Mouse (Mus musculus) heart, postnatal 25 days (tissue): Measurements from ENCODE around the gene Tmem19. TPM values are rescaled to one million over a fixed set of nuclear protein-coding genes. Genes with fewer than 3 reads are reported as not detected.

Experiments used
- DNase-seq: peaks from one replicate; pipeline ENCODE4 v3.0.0; 2022; ENCODE audit warnings: low spot score
- intact Hi-C: fragments of 180-260 bp; cut with DNase I; formaldehyde crosslinking; loops from one replicate; pipeline ENCODE4 v1.15.1; 2025
- total RNA-seq, 2 experiments: library from RNA; stranded (reverse); gene quantifications; 2 replicates each; pipeline ENCODE4 v1.2.3; 2021

Tmem19 gene
- 10 to 100 TPM; 10.3 to 15.0 TPM for total RNA-seq

DNA sequence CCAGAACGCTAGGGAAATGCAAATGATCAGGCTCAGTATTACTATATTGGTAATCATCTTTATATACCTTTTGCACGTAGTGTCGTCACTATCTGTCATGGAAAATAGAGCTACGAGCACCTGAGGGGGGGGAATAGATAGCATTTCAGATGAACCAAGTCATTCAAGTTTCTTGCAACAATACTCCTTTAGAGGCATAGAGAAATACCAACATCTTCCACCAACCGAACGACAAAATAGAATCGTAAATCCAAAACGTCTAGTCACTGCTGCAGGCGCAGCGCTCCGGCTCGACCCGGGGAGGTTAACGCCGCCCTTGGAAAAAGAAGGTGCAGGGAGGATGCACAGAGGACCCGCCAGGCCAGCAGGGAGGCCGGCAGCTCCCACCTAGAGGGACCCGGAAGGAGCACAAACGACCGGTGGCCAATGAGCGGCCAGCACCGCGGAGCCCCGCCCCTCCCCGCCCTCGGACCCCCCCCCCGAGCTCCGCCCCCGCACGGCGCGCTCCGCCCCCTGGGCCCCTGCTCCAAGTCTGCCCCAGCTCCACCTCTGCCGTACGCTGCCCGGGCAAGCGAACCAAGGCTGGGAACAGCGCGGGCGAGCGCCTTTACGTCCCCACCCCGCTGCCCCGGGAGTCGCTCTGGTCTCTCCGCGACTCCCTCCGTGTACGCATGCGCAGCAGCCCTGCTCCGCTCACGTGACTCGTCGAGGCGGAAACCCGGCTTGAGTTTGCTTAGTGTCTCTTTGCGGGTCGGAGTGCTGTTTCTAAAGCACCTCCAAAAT lies at the start of gene Tmem19:
Gene Tmem19, minus strand, starts transcription at position 662 of the 783 bp plus-strand sequence.
- DNase-seq: peak; percentile 96
- intact Hi-C loops: loop anchor here (1.0 to 5.0 kb wide), 2 partner anchors 23 to 45 kb away; partner anchors contain the start of gene Rab21

GRCm38 (mm10) chr10:115406393-115406792 lies 44.1 kb upstream of the Tmem19 start:
- DNase-seq: no peak
- intact Hi-C loops: loop anchor here (2.0 to 5.0 kb wide), 2 partner anchors 18 to 211 kb away; no protein-coding TSS in a partner anchor

DNA sequence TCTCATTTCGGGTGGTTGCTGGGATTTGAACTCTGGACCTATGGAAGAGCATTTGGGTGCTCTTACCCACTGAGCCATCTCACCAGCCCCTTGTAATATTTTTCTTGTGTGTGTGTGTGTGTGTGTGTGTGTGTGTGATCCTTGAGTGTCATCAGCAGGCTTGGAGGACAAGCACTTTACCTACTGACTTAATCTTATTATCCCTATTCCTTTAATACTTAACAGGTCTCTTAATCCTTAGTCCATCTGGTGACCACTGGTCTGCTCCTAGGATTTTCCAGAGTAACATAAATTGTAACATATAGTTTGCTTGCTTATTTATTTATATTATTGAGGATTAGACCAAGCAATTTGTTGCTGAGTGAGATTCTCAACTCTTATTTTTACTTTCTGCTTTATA lies 29.6 kb upstream of the Tmem19 start:
- no peak for DNase-seq
- intact Hi-C loops: loop anchor here (5.0 to 10.0 kb wide), 2 partner anchors 35 to 803 kb away; no protein-coding TSS in a partner anchor

DNA sequence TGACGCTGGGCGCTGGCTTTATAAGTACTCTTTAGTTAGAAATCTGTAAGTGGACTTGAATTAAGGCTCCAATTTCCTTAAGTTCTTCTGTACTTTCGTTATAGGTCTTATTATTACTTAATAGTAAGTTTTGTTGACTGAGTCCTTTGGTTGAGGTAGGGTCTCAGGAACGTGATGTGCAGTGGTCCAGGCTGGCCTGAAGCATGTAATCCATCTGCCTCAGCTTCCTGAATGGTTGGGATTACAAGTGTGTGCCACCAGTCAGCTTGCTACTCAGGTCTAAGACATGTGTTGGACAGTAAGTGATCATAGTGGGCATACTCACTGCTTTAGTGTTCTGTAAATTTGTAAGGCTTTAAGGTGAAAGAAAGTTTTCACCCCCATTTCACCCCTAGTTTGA lies 28.8 kb upstream of the Tmem19 start:
- intact Hi-C loops: loop anchor here (5.0 to 10.0 kb wide), 2 partner anchors 36 to 804 kb away; no protein-coding TSS in a partner anchor
- DNase-seq: no peak

GRCm38 (mm10) chr10:115387891-115388290 lies 25.6 kb upstream of the Tmem19 start:
- DNase-seq: no peak
- intact Hi-C loops: loop anchor here (5.0 to 10.0 kb wide), 2 partner anchors 143 to 929 kb away; no protein-coding TSS in a partner anchor

- intact Hi-C loops: loop anchor here (1.0 to 10.0 kb wide), 3 partner anchors 23 to 932 kb away; partner anchors contain the start of gene Tmem19
These were observed 23.0 kb upstream of the Tmem19 start for GRCm38 (mm10) chr10:115385018-115386002.

DNA sequence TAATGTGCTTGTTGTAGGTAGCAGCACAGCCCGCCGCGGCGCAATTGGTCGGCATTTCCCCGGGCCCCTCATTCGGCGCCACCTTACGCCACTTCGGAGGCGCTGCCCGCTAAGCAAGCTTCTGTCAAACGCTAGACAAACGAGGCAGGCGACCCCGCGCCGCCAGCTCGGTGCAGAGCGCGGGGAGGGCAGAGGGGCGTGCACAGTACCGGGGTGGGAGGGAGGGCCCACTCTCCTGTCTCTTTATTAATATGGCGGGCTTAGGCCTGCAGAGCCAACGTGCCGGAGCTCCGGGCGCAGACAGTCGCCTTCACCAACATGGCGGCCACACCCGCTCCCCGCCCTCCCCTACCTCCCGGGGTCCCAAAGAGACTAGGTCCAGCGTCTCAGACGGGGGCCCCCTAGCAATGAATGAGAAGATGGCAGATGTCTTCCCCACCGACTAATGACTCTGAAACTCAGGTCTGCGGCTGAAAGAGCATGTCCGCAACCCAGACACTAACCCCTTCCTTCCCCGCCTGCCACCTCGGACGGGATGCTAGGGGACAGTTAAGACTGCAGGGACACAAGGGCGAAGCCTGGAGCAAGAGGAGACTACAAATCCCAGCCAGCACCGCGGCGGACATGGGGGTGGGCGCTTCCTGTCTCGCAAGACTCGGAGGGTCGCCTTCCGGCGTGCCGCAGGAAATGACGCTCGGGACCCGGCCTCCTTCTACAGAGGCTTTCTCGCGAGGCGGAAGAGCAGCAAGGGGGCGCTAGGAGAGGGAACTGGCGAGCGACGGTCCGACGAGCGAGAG lies 22.1 kb upstream of the Tmem19 start, which contains the start of the genes Thap2 and Zfc3h1:
Gene Thap2, minus strand, starts transcription at position 223 of the 797 bp plus-strand sequence.
Gene Zfc3h1, plus strand, starts transcription at position 739 of the 797 bp plus-strand sequence.
- peak; percentile 98 for DNase-seq
- intact Hi-C loops: loop anchor here (1.0 to 10.0 kb wide), 4 partner anchors 22 to 933 kb away; partner anchors contain the start of genes Rab21 and Tmem19

More at GRCm38 (mm10) chr10:115385018-115386002, 23.0 kb upstream of the Tmem19 start:
- DNase-seq: peak; percentile 47

DNA sequence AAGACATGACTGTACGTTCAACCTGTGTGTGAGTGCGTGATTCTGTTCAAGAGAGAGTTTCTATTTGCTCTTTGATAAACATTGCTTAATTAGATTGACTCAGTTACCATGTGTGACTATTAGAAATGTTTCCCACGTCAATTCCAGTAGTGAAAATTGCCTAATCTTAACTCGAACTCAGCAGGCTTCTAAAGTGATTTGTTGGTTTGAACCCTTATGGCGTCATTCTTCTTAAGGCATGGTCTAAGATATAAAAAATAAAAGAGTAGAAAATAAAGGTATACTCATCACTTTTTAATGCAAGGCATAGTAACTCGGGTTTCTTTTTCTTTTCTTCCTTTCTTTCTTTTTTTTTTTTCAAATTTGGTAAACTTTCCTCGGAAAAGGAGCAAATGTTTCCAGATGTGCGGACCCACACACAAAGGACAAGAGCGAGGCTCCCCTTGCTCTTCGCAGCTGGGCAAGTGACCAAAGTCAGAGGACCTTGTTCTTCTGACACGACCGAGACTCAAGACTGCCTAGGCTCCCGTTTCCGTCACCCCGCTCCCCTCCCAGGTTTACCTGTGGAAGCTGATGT lies 21.4 kb upstream of the Tmem19 start:
- intact Hi-C loops: loop anchor here (5.0 to 10.0 kb wide), 2 partner anchors 66 to 139 kb away; partner anchors contain the start of gene Rab21
- DNase-seq: no peak

DNA sequence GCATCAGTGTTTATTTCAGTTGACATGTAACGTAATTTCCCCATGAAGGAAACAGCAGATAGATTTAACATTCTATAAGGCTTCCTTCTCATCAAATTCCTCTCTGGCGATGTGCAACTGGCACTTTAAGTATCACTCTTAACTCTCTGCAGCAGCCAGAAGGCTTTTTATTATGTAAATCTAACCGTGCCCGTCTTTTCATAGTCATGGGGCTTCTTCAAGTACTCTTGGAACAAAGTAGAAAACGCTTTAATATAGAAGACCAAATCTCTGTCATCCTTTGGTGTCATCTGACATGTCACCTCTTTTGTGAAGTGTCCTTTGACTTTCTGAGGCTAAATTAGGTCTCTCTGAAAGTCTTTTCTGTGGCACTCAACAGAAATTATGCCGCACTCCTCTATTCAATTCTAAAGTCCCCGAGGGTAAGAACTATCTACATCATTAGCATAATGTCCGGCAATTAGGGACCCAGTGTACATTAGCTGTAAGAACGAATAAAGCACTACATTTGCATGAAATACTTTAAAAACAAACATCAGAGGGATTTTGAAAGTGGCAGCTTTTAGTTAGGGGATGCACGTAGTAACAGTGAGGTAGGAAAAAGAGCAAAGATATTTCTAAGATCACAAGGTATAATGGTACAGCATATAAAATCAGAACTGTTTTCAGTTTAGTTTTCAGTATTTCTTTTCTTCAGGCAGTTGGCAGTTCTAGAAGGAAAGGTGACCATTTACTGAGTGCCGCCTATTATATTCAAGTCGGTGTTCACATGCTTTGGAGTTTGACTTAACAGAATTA lies 20.7 kb upstream of the Tmem19 start:
- intact Hi-C loops: loop anchor here (5.0 to 10.0 kb wide), 2 partner anchors 66 to 138 kb away; partner anchors contain the start of gene Rab21
- DNase-seq: no peak

GRCm38 (mm10) chr10:115381506-115382084 lies 19.3 kb upstream of the Tmem19 start:
- intact Hi-C loops: loop anchor here (5.0 to 10.0 kb wide), 2 partner anchors 64 to 137 kb away; partner anchors contain the start of gene Rab21
- no peak for DNase-seq

DNA sequence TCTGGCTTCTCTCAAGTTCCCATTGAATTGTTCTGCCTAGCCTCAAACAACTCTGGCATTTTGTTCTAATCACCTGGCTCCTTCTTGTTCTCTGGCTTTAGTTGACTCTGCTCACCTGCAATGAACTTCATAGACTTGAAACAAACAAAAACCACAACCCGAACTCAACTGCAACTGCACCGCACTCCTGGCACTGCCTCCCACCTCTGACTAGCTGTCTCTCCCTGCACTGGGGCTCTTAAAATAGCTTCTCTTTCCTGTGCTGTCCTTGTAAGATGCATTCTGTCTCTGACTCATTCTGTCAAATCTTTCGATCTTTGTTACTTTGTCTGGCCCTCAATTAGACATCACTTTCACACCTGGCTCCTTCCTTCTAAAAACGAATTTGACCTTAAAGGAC lies 850 bp upstream of the Tmem19 start:
- DNase-seq: no peak
- intact Hi-C loops: loop anchor here (5.0 kb wide), 1 partner anchor 46 kb away; the partner anchor contains the start of gene Rab21

- intact Hi-C loops: loop anchor here (1.0 to 5.0 kb wide), 2 partner anchors 23 to 45 kb away; partner anchors contain the start of gene Rab21
- no peak for DNase-seq
These were observed 293 bp upstream of the Tmem19 start for GRCm38 (mm10) chr10:115362623-115362964.

GRCm38 (mm10) chr10:115359066-115359465 lies 3.2 kb downstream of the Tmem19 start:
- DNase-seq: no peak
- intact Hi-C loops: no loop called here

DNA sequence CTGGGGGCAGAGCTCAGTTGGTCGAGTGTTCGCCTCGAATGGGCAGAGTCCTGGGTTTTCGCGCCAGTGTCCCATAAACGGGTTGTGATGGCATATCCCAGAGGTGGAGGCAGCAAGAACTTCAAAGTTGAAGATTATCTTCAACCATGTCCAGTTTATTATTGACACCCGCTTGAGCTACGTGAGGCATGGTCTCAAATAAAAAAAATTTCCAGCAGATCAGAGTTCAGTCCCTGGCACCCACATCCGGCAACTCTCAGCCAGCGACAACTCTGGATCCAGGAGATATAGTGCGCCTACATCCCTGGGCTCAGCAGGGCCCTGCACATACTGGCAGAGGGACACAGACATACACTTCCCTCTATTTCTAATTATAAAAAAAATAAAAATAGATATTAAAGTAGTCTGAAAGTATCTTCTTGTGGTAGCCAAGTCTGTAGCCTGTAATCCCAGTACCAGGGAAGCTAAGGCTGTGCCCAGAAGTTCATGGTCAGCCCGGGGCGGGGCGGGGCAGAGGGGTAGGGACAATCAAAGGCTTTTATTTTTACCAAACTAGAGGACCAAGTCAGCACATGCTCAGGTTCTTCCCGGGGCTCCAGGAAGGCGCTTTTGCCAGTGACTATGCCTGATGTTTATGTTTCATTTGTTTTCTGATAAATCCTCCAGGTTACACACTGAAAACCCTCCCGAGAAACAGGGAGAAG lies 3.9 kb downstream of the Tmem19 start:
- DNase-seq: no peak
- intact Hi-C loops: no loop called here

DNA sequence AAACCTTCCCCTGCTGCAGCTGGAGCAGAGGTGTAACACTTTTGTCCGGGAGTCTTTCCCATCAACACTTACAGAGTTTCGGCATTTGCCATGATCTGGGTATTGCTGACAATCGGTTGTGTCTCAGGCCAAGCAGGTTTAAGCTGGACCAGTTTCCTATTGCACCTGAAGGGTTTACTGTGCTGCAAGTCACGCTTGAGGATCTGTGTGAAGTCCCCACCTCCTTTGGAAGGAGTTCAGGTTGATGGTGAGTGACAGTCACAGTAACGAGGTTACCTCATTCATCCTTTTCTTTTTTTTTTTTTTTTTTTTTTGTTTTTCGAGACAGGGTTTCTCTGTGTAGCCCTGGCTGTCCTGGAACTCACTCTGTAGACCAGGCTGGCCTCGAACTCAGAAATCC lies 6.2 kb downstream of the Tmem19 start:
- DNase-seq: no peak
- intact Hi-C loops: no loop called here

GRCm38 (mm10) chr10:115355016-115355415 lies 7.3 kb downstream of the Tmem19 start:
- intact Hi-C loops: no loop called here
- DNase-seq: no peak

GRCm38 (mm10) chr10:115354553-115354952 lies 7.7 kb downstream of the Tmem19 start:
- no peak for DNase-seq
- intact Hi-C loops: no loop called here
